Mouse (Mus musculus) adrenal gland, adult 8-10 months (tissue): ENCODE results near the gene Ppp2r3a. TPM values are rescaled to one million over a fixed set of nuclear protein-coding genes. Genes with fewer than 3 reads are reported as not detected.
A peak's percentile ranks its signal among the peaks of the same experiment; 100 is the strongest.

Experiments used
- DNase-seq: peaks from one replicate; pipeline ENCODE4 v3.0.0; 2022
- total RNA-seq, 4 experiments: library from RNA; stranded (reverse); gene quantifications; 2 replicates each; pipeline ENCODE4 v1.2.4; 2022

The Ppp2r3a gene
- total RNA-seq, 4 experiments from 2014 or later = 24.7 to 32.5 (median 26.4) TPM

DNA sequence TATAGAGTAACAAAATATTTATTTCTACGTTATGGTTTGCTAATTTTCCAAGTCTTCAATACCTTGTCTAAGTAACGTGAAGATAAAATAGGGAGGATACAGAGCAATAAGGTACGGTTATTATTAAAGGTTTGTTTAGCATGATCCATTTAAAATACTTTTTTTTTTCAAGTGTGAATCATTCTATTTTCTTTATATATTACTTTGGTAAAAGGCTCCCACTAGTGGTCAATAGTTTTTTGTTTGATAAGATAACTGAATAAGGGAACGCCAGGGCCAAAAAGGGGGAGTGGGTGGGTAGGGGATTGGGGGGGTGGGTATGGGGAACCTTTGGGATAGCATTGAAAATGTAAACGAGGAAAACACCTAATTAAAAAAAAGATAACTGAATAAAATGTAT lies 98.7 kb downstream of the Ppp2r3a start:
- no peak for DNase-seq

DNA sequence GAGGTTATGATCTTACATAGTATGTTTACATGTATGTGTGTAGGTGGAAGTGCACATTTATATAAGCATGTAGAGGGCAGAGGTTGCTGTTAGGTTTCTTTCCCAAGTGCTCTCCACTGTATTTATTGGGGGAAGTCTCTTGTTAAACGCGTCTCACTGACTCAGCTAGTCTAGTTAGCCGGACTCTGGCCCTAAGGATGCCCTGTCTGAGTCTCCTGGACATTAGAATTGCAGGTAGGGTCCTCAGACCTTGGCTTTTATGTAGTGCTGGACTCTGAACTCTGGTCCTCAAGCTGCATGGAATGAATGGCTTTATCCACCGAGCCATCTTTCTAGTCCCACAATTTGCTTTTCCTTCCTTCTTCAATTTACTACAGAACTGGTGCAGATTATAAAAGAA lies 108.0 kb downstream of the Ppp2r3a start:
- no peak for DNase-seq

DNA sequence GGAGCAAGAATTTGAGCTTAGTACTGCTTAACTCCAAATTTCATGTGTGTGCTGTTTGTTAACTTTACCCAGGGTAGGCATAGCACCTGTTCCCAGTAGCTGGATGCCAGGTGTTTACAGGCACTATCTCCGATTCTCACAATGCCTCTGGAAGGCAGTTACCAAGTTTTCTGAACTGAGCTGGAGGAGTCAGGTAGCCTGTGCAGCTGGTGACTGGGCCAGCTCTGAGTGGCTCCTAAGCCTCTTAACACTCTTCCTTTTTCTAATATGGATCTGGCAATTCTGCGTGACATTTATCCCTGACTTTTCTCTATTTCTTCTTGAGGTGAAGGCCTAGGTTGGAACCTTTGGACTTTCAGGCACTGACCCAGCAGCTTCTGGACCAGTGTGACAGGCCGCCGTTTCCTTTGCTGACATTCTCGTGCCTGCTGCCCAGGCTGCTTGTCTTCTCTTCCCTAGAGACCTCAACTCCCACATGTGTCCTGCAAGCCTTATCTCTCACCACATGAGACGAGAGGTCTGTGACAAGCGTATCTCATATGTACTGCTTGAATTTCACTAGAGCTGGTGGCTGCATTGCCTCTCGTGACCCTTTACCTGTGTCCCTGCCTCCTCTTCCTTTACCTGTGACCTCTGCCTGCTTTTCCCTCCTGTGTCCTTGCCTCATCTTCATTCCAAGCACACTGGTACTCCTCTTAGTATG lies 137.3 kb downstream of the Ppp2r3a start:
- DNase-seq = no peak

DNA sequence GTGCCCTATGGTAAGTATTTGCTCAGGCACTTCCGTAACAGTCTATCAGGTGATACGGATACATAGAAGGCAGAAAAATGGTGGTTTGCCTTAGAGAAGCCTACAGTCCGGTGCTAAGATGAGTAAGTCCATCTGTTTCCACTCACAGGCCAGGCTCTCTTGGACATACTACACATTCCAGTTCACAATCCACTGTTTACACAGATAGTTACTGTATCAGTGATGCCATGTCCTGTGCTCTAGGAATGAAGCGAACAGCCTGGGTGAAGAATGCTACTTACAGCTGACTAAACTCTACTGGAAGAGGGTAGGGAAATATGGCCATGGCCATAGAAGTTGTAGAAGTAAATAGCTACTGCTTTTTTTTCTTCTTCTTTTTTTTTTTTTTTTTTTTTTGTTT lies 138.3 kb downstream of the Ppp2r3a start:
- DNase-seq = no peak

DNA sequence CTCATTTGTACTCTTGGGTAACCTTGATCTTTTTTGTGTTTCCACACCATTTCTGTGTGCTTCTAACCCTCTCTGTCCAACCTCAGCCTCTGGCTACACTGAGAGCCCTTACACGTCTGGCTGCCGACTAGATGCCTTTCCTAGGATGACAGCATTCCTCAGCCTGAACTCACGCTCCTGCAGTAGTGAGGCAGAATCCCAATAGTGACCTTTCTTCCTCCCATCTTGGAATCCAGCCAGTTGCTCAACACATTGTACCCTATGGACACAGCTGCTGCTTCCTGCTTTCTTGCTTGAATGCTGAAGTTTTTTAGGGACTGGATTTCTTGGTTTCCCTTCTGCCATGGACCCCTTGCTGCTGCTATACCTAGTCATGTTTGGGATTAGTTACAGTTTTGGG lies 141.6 kb downstream of the Ppp2r3a start:
- DNase-seq = peak; percentile 17

- DNase-seq = peak; percentile 45
These were observed 144.2 kb downstream of the Ppp2r3a start for GRCm38 (mm10) chr9:101107386-101107785.

DNA sequence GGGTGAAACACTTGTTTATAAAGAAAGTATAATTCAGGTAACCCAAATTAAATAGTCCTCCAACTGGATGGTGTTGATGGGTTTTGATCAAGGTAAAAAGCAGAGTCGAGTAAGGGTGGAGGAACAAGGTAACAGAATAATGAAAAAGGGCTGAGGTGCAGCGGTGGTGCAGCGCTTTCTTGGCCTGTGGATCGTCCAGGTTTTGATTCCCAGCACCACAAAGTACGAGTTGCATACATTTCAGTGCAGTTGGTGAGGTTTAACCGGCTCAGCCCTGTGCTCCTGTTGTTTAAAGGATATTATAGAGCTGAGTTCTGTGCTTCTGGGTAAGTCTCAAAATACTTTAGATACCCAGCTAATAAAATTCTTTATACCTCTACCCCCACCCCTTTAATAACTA lies 145.9 kb downstream of the Ppp2r3a start:
- no peak for DNase-seq

DNA sequence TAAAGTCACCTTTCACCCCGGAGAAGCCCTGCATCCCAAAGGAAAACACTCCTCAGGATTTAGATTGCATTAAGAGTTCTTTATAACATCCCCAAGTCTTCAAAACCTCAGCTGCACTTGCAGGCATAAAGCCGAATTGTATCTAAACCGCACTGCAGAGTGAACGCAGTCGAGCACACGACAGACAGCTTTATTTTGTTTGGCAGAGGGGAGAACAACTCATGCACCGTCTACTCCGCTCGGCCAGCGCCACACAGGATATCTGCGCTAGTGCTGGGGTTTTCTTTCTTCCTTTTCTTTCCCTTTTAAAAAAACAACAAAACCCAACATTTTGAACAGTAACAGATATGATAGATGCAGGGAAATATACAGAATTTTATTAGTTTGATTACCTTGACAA lies 146.7 kb downstream of the Ppp2r3a start:
- DNase-seq = no peak

- no peak for DNase-seq
These were observed 149.3 kb downstream of the Ppp2r3a start for GRCm38 (mm10) chr9:101102288-101102687.

DNA sequence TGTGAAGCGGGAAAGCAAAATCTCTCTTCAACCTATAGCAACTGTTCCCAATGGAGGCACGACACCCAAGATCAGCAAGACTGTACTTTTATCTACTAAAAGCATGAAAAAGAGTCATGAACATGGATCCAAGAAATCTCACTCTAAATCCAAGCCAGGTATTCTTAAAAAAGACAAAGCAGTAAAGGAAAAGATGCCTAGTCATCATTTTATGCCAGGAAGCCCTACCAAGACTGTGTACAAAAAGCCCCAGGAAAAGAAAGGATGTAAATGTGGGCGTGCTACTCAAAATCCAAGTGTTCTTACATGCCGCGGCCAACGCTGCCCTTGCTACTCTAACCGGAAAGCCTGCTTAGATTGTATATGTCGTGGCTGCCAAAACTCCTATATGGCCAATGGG lies 150.0 kb downstream of the Ppp2r3a start:
- DNase-seq = no peak

DNA sequence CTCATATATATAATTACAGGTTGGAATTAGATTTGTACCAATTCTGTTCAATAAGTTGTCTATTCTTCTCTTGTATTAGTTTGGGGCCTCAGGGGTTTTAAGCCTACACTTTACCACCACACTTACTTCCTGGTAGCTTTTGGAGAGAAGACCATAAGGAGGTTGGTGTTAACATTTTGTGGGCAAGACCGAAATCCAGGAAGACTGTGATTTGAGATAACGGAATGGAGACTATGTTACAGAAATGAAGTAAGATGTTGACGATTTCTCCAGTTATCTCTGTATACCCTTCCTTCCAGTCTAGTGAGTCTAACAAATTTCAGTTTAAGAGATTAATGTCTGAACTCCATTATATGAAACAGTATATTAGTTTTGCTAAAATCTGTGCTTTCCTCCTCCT lies 151.4 kb downstream of the Ppp2r3a start:
- DNase-seq = no peak

- DNase-seq = no peak
These were observed 152.2 kb downstream of the Ppp2r3a start for GRCm38 (mm10) chr9:101099445-101099844.

DNA sequence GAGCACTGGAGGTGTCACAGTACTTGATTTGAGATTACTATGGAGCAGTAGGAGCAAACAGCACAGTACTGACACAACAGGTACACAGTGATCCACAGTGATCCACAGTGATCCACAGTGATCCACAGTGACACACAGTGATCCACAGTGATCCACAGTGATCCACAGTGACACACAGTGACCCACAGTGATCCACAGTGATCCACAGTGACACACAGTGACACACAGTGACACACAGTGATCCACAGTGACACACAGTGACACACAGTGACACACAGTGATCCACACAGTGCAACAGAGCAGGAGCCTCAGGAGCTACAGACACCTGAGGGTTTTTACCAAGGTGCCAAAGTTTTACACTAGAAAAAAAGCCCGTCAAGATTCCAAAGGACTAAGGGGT lies 154.1 kb downstream of the Ppp2r3a start:
- DNase-seq = no peak

DNA sequence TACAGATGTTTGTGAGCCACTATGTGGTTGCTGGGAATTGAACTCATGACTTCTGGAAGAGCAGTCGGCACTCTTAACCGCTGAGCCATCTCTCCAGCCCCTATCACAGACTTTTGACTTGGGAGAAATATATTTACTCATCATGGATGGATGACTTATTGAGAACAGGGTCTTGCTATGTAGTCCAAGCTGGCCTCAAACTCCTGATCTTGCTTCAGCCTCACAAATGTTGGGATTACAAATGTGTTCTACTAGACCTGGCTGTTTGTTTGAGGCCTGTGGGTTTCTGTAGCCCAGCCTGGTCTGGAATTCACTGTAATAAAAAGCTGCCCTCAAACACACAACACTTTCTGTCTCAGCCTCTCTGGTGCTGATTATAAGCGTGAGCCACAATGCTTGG lies 155.1 kb downstream of the Ppp2r3a start:
- no peak for DNase-seq

DNA sequence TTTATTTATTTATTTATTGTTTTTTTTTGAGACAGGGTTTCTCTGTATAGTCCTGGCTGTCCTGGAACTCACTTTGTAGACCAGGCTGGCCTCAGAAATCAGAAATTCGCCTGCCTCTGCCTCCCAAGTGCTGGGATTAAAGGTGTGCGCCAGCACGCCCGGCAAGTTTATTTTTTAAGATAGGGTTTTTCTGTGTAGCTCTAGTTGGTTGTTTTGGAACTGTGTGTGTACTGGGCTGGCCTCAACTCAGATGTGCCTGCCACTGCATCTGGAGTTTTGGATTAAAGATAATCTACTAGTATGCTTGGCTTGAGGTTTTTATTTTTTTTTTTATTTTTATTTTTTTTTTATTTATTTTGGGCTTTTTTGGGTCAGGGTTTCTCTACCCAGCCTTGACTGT lies 156.2 kb downstream of the Ppp2r3a start:
- no peak for DNase-seq

DNA sequence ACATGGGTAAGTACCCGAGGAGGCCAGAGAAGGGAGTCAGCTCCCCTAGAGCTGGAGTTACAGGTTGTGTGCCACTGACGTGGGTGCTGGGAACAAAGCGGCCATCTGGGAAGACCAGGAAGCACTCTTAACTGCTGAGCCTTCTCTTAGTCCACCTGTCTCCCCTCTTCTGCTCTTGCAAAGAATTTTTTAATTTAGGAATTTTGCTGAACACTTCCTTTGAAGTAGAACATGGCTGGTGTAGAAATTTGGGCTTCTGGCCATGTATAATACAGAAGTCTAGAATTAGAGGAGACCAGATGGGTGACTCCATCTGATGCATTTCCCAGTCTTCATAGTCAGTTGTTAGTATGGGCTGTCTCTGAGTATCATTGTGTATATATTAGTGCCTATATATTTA lies 167.9 kb downstream of the Ppp2r3a start:
- DNase-seq = no peak

- no peak for DNase-seq
These were observed 171.4 kb downstream of the Ppp2r3a start for GRCm38 (mm10) chr9:101080046-101080685.

DNA sequence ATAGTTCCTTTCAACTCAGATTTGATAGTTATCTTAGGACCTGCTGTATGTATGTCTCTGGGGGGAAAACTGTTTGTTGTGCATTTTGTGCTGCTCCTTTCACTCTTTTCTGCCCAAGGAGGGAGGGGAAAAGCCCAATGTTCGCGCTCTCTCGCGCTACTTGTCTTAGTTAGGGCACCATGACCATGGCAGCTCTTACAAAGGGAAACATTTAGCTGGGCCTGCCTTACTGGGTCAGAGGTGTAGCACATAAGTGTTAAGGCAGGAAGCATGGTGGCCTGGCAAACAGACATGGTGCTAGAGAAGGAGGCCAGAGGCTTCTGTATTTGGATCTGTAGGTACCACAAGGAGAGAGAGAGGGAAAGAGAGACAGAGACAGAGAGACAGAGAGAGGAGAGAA lies 173.0 kb downstream of the Ppp2r3a start:
- DNase-seq = no peak

GRCm38 (mm10) chr9:101077486-101077885 lies 174.1 kb downstream of the Ppp2r3a start:
- no peak for DNase-seq

DNA sequence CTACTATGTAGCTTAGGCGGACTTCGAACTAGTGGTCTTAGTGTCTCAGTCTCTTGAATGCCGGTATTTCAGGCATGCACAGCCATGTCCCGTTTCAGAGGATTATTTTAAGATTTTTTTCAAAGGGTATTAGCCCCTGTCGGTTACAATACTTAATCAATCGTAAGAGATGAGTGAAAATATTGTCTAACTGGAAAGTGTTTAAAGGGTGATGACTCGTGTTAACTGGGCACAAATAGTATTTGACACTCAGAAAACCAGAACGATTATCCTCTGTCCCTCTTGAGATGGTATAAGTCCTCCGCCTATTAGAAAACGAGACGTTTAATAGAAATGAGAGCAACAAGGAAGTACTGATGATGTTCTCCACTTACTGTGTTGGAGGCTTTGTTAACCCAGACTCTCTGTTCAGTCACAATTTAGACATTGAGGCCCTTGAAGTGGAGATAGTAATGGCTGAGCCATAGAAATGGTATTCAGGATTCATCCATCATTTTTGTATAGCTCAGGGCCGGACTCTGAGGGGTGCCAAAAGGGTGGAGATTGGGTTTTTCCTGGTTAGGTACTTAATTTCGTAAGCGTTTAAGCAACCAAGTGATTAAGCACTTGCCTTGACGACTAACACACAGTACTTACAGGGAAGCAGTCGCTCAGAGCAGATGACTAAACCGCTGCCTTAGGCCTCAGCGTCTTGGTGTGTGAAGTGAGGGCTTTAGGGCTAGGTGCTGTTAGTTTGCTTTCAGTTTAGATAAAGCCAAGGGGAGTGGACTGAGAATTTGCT lies 175.3 kb downstream of the Ppp2r3a start:
- peak; percentile 76 for DNase-seq

GRCm38 (mm10) chr9:101075694-101076093 lies 175.9 kb downstream of the Ppp2r3a start:
- no peak for DNase-seq

- no peak for DNase-seq
These were observed 176.5 kb downstream of the Ppp2r3a start for GRCm38 (mm10) chr9:101075091-101075581.

- peak; percentile 85 for DNase-seq
These were observed 177.1 kb downstream of the Ppp2r3a start for GRCm38 (mm10) chr9:101074332-101075021.
